Mouse (Mus musculus): Measurements from ENCODE around the gene Arfgap2. TPM values are rescaled to one million over a fixed set of nuclear protein-coding genes. Genes with fewer than 3 reads are reported as not detected.

The Arfgap2 gene
- polyA plus RNA-seq, 1 experiment from 2014 or later: 113 TPM

GRCm38 (mm10) chr2:91269687-91270133 is 4.9 kb downstream of the Arfgap2 start:
- 94% methylated on average over 8 of the region's 8 CpGs for WGBS
- H3K9me3 ChIP-seq (replicated peaks): no peaks in the 10 kb centered on the region
- no peak overlapping the region for H3K27ac ChIP-seq
- H3K4me1 ChIP-seq: peaks cover 8% of the 10 kb centered on the region
- H3K27me3 ChIP-seq (ENCODE audit: low read depth, poor library complexity, severe bottlenecking): no peaks in the 10 kb centered on the region
- no peak overlapping the region for H3K4me3 ChIP-seq
- peaks cover 85% of the 10 kb centered on the region for H3K36me3 ChIP-seq
- no peak for DNase-seq (ENCODE audit: low spot score)

- Histone ChIP-seq H3K4me3 (no peak overlapping the region), H3K36me3 (peaks cover 52% of the 10 kb centered on the region), H3K27ac (peak overlapping the region; percentile 31; the same call in 1 of the 2 replicates), H3K27me3 (ENCODE audit: low read depth, poor library complexity, severe bottlenecking) (no peaks in the 10 kb centered on the region), H3K4me1 (peaks cover 24% of the 10 kb centered on the region), H3K9me3 (replicated peaks) (no peaks in the 10 kb centered on the region)
- 40% methylated on average over 10 of the region's 10 CpGs for WGBS
- DNase-seq (ENCODE audit: low spot score): peak; percentile 67
Measured at GRCm38 (mm10) chr2:91278749-91279371, 14.1 kb downstream of the Arfgap2 start.

GRCm38 (mm10) chr2:91279372-91279755 is 14.6 kb downstream of the Arfgap2 start:
- Histone ChIP-seq H3K27me3 (ENCODE audit: low read depth, poor library complexity, severe bottlenecking) (no peaks in the 10 kb centered on the region), H3K27ac (peak overlapping the region; percentile 31; the same call in 1 of the 2 replicates), H3K36me3 (peaks cover 46% of the 10 kb centered on the region), H3K4me3 (no peak overlapping the region), H3K9me3 (replicated peaks) (no peaks in the 10 kb centered on the region), H3K4me1 (peaks cover 24% of the 10 kb centered on the region)
- WGBS: 73% methylated on average over 2 of the region's 2 CpGs
- DNase-seq (ENCODE audit: low spot score): no peak

- H3K27me3 ChIP-seq (ENCODE audit: low read depth, poor library complexity, severe bottlenecking): no peaks in the 10 kb centered on the region
- H3K4me3 ChIP-seq: no peak overlapping the region
- H3K36me3 ChIP-seq: peaks cover 26% of the 10 kb centered on the region
- peaks cover 24% of the 10 kb centered on the region for H3K4me1 ChIP-seq
- no peak for DNase-seq (ENCODE audit: low spot score)
- WGBS: 59% methylated on average over 5 of the region's 5 CpGs
- no peaks in the 10 kb centered on the region for H3K9me3 ChIP-seq (replicated peaks)
- no peak overlapping the region for H3K27ac ChIP-seq
Measured at GRCm38 (mm10) chr2:91281366-91281765, 16.6 kb downstream of the Arfgap2 start.

DNA sequence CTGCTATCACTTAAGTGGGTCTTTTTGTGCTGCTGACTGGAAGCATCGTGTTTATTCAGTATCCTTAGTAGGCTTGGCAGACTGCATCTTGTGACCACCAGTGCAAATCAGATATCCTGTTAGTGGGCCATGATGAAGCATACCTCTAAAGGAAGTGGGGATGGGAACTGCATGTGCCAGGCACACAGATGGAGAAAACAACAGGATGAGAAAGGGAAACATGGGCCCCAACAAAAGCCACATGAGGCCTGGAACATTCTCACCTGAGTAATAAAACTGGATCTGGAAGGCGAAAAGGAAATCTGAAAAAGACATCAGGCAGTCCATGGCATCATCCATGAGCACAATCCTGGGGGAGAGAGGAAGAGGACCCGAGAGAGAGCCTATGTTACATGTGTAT is 19.2 kb downstream of the Arfgap2 start:
- no peaks in the 10 kb centered on the region for H3K27me3 ChIP-seq (ENCODE audit: low read depth, poor library complexity, severe bottlenecking)
- H3K4me1 ChIP-seq: peaks cover 20% of the 10 kb centered on the region
- H3K36me3 ChIP-seq: peaks cover 6% of the 10 kb centered on the region; the same call in 1 of the 2 replicates
- no peak overlapping the region for H3K27ac ChIP-seq
- DNase-seq (ENCODE audit: low spot score): no peak
- WGBS: 78% methylated on average over 3 of the region's 3 CpGs
- no peaks in the 10 kb centered on the region for H3K9me3 ChIP-seq (replicated peaks)
- H3K4me3 ChIP-seq: no peak overlapping the region

DNA sequence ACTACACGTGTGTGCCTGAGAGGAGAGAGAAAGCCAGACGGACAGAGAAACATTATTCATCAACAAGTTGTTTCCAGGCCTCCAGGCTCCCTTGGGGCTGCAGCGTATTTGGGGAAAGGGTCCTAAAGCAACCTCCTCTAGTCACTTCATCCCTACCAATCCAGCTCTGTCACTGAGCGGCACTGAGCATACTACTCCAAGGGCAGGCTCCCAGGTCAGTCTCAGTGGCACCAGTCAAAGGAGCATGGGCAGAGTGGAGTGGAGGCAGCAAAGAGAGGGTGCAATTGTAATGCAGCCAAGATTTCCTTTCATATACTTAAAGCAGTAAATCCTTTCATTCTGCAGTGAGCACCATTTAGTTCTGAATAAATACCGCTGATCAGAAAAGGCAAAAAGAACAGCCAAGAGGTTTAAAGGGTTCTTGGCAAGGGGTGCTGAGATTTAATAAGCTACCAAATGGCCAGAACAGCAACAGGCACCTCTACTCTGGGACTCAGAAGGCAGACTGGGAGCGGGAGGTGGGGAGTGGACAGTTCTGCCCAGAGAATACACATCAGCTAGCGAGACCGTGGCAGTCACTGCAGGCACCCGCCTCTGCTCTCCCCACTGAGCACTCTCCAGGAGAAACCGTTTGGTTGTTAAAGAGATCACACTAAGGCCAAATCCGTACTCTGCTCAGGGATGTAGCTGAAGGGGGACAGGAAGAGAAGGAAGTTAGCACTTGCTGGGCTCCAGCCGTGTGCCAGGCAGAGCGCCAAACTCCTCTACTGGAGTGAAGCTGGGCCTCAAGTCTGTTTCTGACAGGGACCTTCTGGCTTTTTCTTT is 19.8 kb downstream of the Arfgap2 start:
- Histone ChIP-seq H3K9me3 (replicated peaks) (no peaks in the 10 kb centered on the region), H3K27ac (no peak overlapping the region), H3K27me3 (ENCODE audit: low read depth, poor library complexity, severe bottlenecking) (no peaks in the 10 kb centered on the region), H3K4me1 (peaks cover 19% of the 10 kb centered on the region), H3K4me3 (no peak overlapping the region), H3K36me3 (peaks cover 5% of the 10 kb centered on the region; the same call in 1 of the 2 replicates)
- 66% methylated on average over 13 of the region's 13 CpGs for WGBS
- DNase-seq (ENCODE audit: low spot score): no peak

GRCm38 (mm10) chr2:91285885-91286505 is 21.2 kb downstream of the Arfgap2 start:
- H3K9me3 ChIP-seq (replicated peaks): no peaks in the 10 kb centered on the region
- WGBS: 15% methylated on average over 7 of the region's 7 CpGs
- no peaks in the 10 kb centered on the region for H3K27me3 ChIP-seq (ENCODE audit: low read depth, poor library complexity, severe bottlenecking)
- H3K27ac ChIP-seq: no peak overlapping the region
- H3K4me3 ChIP-seq: no peak overlapping the region
- H3K4me1 ChIP-seq: peaks cover 19% of the 10 kb centered on the region
- DNase-seq (ENCODE audit: low spot score): peak; percentile 88
- H3K36me3 ChIP-seq: peaks cover 5% of the 10 kb centered on the region; the same call in 1 of the 2 replicates

- DNase-seq (ENCODE audit: low spot score): no peak
- Histone ChIP-seq H3K27ac (no peak overlapping the region), H3K9me3 (replicated peaks) (no peaks in the 10 kb centered on the region), H3K36me3 (peaks cover 5% of the 10 kb centered on the region; the same call in 1 of the 2 replicates), H3K4me3 (no peak overlapping the region), H3K27me3 (ENCODE audit: low read depth, poor library complexity, severe bottlenecking) (no peaks in the 10 kb centered on the region), H3K4me1 (peaks cover 16% of the 10 kb centered on the region)
- 78% methylated on average over 6 of the region's 6 CpGs for WGBS
Measured at GRCm38 (mm10) chr2:91287563-91287962, 22.8 kb downstream of the Arfgap2 start.

GRCm38 (mm10) chr2:91291197-91292007 is 26.6 kb downstream of the Arfgap2 start:
- Histone ChIP-seq H3K36me3 (peaks cover 5% of the 10 kb centered on the region; the same call in 1 of the 2 replicates), H3K27me3 (ENCODE audit: low read depth, poor library complexity, severe bottlenecking) (no peaks in the 10 kb centered on the region), H3K27ac (0 out of 2 replicates have a peak overlapping the region, but pooled peaks have one; percentile 5), H3K4me3 (no peak overlapping the region), H3K4me1 (peaks cover 7% of the 10 kb centered on the region), H3K9me3 (replicated peaks) (no peaks in the 10 kb centered on the region)
- no peak for DNase-seq (ENCODE audit: low spot score)
- WGBS: 79% methylated on average over 12 of the region's 12 CpGs

GRCm38 (mm10) chr2:91294226-91294625 is 29.5 kb downstream of the Arfgap2 start:
- Histone ChIP-seq H3K27ac (no peak overlapping the region), H3K27me3 (ENCODE audit: low read depth, poor library complexity, severe bottlenecking) (no peaks in the 10 kb centered on the region), H3K9me3 (replicated peaks) (no peaks in the 10 kb centered on the region), H3K4me3 (no peak overlapping the region), H3K36me3 (no peaks in the 10 kb centered on the region), H3K4me1 (peaks cover 12% of the 10 kb centered on the region)
- 94% methylated on average over 3 of the region's 3 CpGs for WGBS
- DNase-seq (ENCODE audit: low spot score): no peak

- WGBS: 91% methylated on average over 5 of the region's 5 CpGs
- H3K27me3 ChIP-seq (ENCODE audit: low read depth, poor library complexity, severe bottlenecking): no peaks in the 10 kb centered on the region
- H3K27ac ChIP-seq: no peak overlapping the region
- no peak for DNase-seq (ENCODE audit: low spot score)
- no peaks in the 10 kb centered on the region for H3K36me3 ChIP-seq
- no peaks in the 10 kb centered on the region for H3K9me3 ChIP-seq (replicated peaks)
- peaks cover 17% of the 10 kb centered on the region for H3K4me1 ChIP-seq
- H3K4me3 ChIP-seq: no peak overlapping the region
Measured at GRCm38 (mm10) chr2:91295895-91296294, 31.1 kb downstream of the Arfgap2 start.

- WGBS: 50% methylated on average over 3 of the region's 3 CpGs
- DNase-seq (ENCODE audit: low spot score): no peak
- H3K36me3 ChIP-seq: 0 out of 2 replicates have a peak, but pooled peaks cover 2% of the 10 kb centered on the region
- no peaks in the 10 kb centered on the region for H3K9me3 ChIP-seq (replicated peaks)
- peak overlapping the region; percentile 72 for H3K27ac ChIP-seq
- no peak overlapping the region for H3K4me3 ChIP-seq
- peaks cover 9% of the 10 kb centered on the region for H3K4me1 ChIP-seq
- H3K27me3 ChIP-seq (ENCODE audit: low read depth, poor library complexity, severe bottlenecking): no peaks in the 10 kb centered on the region
Measured at GRCm38 (mm10) chr2:91299156-91299555, 34.4 kb downstream of the Arfgap2 start.
